Mouse (Mus musculus): ENCODE data around the gene BC048671. TPM values are rescaled to one million over a fixed set of nuclear protein-coding genes. Genes with fewer than 3 reads are reported as not detected.

BC048671 gene
- total RNA-seq (2015; ENCODE audit: low replicate concordance): not detected in 2 replicates
- total RNA-seq (2017; ENCODE audit: low replicate concordance): not detected in 2 replicates

DNA sequence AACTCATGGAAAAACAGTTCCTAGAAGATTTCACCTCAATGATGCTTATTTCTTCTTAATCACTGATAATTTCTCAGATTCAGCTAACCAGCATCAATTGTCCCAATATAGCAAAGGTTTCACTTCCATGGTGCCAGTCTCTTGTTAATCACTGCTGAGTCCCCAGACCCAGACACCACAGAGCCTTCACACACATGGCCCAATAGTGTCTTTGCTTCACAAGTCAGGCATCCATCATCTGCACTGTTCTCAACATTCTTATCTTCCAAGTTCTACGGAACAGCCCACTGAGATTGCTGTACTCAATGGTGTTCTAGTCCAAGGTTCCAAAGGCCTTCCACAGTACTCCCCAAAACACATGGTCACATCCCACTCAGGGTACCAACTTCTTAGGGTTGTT, at the start of gene BC048671:
Gene BC048671 (plus strand): TSS at position 301 of the 400 bp plus-strand sequence.
- ATAC-seq (replicated peaks; ENCODE audit: low FRiP score, poor library complexity, severe bottlenecking): no peak

DNA sequence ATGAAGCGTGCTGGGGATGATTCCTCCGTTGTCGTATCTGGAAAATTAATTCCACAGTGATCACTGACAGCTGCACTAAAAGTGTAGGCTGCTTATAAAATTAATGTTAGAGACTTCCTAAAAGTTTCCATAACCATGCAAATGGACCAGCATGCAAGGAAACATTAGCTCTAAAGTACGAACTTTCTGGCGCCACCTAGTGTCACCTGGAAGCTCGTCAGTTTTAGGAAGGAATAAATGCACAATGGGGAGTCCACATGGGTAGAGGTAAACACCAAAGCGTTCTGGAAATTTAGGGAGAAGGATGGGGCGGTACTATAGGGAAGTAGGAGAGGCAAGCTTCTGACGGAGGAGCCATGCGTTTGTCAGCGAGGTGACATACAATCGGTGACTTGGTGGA, 12.8 kb upstream of the BC048671 start:
- ATAC-seq (replicated peaks; ENCODE audit: low FRiP score, poor library complexity, severe bottlenecking): no peak

DNA sequence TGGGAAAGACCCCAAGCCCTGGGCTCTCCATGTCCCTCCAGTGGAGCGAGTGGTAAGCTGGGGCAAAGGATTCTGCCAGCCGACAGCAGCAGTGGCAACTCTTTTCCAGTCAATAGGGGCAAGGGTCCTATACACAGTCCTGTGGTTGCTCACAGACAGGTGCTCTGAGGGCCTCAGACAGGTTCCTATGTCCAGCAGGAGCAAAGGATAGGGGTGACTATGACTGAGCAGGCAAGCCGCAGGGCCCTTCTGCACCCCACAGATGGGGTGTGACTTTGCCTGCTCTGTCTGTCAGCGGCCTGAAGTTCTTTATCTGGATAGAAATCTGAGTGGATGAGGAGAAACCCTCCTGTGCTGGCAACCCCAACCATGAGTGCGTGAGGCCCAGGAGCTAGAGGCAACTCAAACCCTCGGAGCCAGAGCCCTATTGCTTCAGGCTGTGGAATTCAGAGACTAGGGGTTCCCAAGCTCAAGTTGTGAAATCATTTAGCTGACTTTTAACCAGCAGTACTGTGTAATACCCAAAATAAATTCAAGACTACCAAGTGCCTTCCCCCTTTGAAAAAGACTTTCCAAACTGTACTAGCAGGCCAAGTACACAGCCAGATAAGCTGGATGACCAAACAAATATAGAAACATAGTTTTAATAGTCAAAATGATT, 5.4 kb downstream of the BC048671 start:
- ATAC-seq (replicated peaks; ENCODE audit: low FRiP score, poor library complexity, severe bottlenecking): no peak

DNA sequence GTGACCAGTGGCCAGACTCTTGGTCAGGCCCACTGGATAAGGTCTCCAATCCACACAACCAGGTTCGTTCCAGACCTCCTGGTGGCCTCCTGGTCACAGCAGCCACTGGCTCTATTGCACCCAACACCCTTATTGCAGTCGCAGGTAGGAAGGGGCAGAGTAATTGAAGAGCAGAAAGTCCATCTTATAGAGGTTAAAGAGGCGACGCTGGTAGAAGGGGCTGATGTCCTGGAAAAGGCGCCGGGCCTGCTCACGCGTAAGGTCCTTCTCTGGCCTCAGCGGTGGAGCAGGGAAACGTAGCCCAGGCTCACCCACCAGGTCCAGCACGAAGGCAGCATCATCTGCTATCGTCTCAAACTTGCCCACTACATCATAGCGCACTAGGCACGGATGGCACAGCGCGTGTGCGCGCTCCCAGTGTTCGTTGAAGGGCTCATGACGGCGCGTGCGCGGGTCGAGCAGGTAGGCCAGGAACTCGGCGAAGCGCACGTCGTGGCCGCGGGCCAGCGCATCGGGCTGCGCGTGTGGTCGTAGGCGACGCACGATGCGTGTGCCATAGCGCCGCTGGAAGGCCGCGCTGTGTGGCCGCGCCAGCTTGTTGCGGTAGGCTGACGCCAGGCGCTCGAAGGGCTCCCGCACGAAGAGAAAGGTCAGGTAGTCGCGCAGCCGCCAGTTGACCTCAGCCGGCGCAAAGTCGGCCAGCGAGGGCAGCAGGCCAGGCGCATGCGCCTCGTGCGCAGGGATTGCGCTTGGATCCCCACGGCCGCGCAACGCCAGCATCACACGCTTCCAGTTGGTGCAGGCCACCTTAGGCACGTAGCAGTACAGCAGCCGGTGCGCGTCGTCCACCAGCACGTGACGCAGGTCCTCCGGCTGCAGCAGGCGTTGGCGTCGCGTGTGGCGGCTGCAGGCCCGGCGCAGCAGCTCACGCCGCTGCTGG, 8.1 kb downstream of the BC048671 start:
- ATAC-seq (replicated peaks; ENCODE audit: low FRiP score, poor library complexity, severe bottlenecking): no peak

DNA sequence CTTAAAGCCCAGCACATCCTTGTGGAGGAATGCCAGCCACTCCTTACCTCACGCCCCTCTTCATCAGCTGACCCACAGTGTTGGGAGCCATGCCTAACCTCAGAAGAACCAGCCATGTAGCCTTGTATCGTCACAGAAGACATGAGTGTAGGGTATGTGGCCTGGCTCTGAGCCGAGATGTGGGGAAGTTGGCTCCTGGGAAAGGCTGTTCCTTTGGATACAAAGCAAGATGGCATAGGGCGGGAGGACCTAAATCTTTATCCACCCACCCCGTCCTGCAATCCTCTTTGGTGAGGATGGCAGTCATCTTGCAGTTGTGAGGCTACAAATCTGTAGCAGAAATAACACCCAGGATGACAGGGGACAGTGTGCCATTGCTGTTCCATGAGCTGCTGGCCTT, 14.9 kb downstream of the BC048671 start:
- ATAC-seq (replicated peaks; ENCODE audit: low FRiP score, poor library complexity, severe bottlenecking): no peak

DNA sequence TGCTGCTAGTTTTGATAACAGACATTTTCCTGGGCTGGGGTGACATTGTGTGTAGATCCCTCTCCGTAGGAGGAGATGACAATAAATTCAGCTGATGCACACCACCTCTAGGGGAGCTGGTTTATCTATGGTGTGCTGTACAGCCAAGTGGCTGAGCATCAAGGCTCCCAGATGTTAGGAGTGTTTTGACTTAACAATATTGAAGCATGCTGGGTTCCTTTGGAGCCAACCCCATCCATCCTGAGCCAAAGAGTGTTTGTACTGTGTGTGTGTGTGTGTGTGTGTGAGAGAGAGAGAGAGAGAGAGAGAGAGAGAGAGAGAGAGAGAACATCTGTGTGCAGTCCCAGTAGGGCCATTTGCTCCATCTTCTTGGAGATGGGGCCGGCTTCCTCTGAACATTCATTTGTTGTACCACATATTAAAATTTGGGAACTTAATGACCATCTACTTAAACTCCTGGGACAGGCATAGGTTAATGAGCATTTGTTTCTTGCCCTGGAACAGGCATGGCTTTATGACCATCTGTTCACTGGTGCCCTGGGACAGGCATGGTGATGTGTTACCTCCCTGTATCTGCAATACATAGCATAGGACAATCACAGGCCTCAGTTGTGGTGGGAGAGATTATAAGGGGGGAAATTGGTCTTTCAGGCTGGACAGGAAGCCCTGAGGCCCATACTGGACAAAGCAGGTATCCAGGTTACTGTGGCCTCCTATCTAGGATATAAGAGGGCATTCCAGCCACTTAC, 16.7 kb downstream of the BC048671 start:
- ATAC-seq (replicated peaks; ENCODE audit: low FRiP score, poor library complexity, severe bottlenecking): no peak

DNA sequence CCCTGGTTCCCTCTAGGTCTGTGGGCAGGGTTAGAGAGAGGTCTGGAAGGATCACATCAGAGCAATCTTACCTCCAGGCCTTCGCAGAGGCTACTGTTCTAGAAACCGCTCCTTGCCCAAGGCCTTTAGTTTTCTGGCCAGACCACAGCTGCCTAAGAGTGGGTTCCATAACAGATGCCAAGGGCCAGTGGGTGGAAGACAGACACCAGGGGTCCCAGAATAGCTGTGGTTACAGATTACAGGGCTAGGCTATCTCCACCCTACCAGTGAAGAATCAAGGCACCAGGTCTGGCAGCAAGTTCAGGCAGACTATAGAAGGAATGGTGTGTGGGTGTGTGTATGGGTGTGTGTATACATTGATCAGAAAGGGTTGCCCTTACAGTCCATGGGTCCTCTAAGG, 18.0 kb downstream of the BC048671 start:
- no peak for ATAC-seq (replicated peaks; ENCODE audit: low FRiP score, poor library complexity, severe bottlenecking)

DNA sequence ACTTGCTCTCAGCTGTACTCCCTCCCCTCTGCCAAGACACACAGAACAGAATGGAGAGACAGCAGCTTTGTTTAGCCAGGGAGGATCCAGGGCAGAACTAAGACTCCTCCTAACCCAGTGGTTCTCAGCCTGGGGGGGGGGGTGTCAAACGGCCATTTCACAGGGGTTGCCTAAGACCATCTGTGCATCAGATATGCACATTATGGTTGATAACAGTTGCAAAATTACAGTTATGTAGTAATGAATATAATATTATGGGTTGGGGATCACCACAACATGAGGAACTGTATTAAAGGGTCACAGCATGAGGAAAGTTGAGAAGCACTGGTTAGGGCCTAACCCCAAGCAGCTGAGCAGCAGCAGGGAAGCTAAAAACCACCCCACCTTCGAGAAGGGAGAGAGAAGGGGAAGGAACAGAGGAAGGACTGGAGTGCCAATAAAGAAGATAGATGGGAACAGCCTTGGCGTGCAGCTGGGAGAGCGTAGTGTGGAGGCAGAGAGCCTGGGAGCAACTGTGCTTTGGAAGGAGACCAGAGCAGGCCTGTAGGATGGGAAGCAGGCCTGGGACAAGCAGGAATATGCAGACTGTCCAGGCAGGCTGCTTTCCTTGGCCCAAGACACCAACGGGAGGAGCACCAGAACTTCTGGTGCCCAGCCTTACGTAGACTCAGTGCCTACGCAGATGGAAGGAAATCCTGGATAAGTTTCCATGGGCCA, 18.6 kb downstream of the BC048671 start:
- ATAC-seq (replicated peaks; ENCODE audit: low FRiP score, poor library complexity, severe bottlenecking): no peak

DNA sequence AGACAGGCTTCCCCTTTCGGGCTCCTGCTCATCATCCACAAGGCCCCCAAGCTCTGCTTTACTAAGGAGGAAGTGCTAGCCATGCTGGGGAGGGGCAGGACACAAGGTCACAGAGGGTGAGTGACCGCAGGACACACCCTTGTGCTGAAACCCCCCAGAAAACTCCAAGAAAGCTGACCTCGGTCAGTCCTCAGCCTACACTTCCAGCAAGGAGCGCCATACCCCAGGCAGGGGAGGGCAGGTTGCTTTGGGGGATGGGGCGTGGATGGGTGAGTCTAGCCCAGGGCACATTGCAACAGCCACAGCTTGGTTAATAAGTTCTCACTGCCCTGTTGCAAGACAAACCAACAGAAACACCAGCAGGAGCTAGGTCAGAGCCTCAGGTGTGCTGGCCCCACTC, 19.4 kb downstream of the BC048671 start:
- ATAC-seq (replicated peaks; ENCODE audit: low FRiP score, poor library complexity, severe bottlenecking): no peak

DNA sequence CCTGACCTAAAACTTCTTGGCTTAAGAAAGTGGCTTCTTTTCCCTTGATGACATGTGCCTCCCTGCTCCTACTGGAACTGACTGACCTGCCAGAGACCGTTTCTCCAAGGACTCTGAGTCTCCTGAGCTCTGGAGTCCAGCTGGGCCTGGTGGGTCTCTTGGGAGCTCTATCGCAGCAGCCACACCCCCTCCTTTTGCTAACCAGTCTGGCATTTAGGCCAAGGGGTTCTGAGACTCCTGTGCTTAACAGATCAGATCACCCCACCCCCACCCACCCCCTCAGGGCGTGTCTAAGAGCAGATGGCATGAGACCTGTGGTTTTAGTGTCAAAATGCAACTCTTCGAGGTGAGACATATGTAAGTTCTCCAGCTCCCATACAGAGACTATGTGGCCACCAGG, 20.8 kb downstream of the BC048671 start:
- ATAC-seq (replicated peaks; ENCODE audit: low FRiP score, poor library complexity, severe bottlenecking): no peak

DNA sequence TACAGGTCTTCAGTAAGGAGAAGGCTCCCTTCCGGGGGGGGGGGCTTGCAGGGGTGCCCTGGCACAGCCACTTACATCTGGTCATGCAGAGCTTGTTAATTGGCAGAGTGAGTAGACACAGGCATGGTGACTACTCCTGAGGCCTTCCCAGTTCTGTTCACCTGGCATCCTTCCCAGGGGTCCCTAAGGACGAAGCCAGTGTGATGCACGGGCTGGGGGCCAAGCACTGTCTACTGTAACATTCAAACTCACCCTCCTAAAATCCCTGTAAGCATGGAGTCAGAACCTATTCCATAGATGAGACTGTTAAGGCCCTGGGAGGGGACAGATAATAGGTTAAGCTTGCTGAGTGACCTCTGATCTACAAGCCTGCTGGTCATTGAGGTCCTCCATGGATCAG, 23.0 kb downstream of the BC048671 start:
- no peak for ATAC-seq (replicated peaks; ENCODE audit: low FRiP score, poor library complexity, severe bottlenecking)

DNA sequence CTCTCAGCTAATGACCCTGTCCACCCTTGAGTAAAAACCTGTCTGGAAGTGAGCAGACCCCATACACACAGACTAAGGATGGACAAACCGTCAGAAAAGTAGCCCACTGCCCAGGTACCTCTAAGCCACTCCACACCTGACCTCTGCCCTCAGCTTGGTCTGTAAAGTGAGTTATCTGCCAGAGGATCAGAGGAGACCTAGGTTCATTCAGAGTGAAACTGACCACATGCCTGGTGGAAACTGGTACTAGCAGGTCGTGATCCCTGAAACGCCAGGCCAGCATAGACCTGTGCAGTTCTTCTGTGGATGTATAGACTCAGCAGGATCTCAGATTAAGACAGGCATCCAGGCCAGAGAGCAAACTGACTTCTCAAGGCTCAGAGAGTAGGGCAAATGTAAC, 23.4 kb downstream of the BC048671 start:
- no peak for ATAC-seq (replicated peaks; ENCODE audit: low FRiP score, poor library complexity, severe bottlenecking)

DNA sequence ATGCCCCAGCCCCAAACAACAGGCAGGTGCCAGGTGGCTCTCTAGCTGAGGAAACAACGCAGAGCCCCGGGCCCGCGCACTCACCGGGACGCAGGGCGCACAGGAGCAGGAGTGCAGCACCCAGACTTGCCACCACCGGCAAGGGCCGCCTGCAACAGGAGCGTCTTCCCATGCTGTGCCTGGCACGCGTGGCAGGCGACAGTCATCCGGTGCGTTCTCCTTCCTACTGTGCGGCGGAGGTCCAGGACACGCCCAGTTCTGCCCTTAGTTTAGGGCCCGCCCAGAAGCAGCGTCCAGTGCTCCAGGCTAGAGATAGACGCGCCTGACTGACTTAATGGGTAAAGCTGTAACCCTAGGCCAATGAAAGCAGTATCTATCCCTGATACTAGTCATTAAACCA, 24.0 kb downstream of the BC048671 start, which contains the start of gene Chst13:
Gene Chst13 (minus strand): TSS at position 195 of the 400 bp plus-strand sequence.
- ATAC-seq (replicated peaks; ENCODE audit: low FRiP score, poor library complexity, severe bottlenecking): no peak

DNA sequence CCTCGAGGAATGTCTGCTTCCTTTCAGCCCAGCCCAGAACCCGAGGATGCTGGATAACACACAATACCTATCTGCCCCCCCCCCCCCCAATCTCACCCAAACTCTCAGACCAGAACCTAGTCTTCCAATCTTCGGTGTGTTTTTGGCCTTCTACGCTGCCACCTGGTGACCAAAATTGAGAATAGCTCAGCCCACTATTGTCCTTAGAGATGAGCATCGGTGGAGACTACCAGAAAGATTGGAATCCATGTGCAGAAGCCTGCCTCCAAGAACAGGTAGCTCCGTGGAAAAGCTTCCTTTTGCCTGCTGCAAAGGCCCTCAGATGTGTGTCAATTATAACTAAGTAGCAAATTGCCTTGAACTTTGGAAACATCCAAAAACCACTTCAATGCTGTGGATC, 26.7 kb downstream of the BC048671 start:
- no peak for ATAC-seq (replicated peaks; ENCODE audit: low FRiP score, poor library complexity, severe bottlenecking)

DNA sequence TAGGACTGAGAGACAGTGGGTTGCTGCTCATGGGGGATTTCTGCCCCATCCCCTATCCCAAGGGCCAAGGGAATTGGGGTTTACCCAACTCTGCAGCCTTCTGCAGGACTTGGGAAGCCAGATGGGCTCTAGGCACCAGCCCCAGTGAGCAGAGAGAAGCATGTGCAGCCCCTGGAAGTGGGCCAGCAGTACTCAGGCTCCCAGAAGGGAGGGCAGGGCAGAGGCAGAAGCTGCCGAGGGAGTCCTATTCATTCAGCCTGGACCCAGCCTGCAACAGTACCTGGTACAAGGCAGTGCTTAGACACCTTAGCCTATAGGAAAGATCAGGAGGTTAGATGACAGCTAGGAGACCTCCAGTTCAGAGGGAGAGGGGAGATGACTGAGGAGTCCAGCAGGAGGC, 28.9 kb downstream of the BC048671 start:
- no peak for ATAC-seq (replicated peaks; ENCODE audit: low FRiP score, poor library complexity, severe bottlenecking)

DNA sequence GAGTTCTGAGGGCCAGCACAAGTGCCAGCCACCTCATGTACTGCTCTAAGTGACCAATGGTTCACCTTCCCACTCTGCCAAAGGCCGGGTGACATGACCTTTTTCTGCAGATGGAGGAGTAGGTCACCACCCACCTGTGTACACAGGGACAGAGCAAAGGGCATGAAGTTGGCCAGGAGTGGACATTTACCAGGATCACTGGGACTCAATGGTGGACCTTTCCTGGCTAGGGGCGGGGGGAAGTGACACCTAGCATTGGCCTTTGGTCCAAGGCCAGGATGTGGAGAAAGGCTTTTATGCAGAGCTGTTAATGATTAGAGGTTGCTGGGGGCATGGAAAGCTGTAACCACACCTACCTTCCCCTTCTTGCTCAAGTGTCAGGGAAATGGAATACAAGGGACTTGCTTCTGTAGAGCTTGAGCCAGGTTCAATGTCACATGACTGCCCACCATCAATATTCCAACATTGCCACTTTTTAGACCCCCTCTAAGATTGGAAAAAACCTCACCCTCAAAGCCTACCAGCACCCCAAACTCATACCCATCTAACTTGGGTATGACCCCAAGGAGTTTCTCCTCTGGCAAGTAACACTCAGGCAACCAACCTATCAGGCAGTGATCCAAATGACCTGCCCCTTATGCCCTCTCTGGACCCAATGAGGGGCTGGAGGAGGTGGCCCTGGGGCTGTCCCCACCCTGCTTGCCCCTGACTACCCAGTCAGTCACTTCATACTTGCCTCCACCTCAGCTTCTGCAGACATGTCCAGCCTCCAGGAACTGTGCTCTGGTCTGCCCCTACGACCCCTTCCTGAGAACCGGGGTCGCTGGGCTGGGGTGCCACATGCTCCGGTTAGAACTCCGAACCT, 31.8 kb downstream of the BC048671 start, which contains the start of gene Uroc1:
Gene Uroc1 (plus strand): TSS at position 724 of the 865 bp plus-strand sequence.
- no peak for ATAC-seq (replicated peaks; ENCODE audit: low FRiP score, poor library complexity, severe bottlenecking)

DNA sequence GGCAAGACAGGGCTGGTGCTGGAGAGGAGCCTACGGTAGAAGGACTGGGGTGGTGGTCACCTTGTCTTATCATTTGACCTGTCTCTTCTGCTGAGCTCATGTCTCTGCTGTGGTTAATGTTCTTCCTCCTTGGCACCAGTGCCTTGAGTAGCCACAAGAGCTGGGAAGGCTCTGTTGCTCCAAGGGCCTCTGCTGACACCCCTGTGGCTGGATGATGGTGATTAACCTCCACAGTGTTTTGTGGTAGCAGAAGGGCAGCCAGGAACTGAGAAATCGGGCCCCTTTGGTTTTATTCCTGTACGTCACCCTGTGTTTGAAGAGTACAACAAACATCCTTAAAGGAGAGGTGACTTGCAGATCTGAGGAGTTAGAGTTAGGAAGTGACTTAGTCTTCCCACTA, 33.2 kb downstream of the BC048671 start:
- ATAC-seq (replicated peaks; ENCODE audit: low FRiP score, poor library complexity, severe bottlenecking): no peak

DNA sequence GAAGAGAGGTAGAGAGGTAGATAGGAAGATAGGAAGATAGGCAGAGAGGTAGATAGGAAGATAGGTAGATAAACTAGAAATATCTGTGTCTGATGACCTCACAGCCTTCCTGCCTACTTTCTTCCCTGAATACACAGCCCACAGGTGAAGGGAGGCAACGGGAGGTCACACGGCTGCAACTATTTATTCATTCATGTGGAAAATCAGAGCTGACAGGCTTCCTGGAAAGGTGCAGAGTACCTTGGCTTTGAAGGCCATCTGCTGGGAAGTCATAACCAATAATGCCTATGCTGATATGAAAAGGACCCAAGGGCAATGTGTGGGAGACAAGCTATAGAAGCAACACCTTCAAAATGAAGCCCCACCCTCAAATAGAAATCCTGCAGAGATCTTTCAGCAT, 41.3 kb downstream of the BC048671 start:
- no peak for ATAC-seq (replicated peaks; ENCODE audit: low FRiP score, poor library complexity, severe bottlenecking)

DNA sequence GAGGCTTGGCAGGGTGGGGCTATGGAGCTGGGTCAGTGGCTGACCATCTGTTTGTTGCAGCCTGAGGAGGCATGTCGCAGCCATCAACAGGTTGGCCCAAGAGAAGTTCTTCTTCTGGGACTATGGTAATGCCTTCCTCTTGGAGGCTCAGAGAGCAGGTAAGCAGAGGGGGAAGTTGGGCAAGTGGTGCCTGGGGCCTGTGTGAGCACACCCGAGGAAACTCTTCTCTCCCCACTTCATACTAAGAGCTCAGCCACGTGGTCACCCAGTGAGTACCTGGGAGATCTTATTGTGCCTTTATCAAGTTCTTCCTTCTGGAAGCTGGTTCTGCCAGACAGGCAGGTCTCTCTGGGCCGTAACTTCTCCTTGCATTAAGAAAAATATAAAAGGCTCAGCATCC, 46.2 kb downstream of the BC048671 start:
- ATAC-seq (replicated peaks; ENCODE audit: low FRiP score, poor library complexity, severe bottlenecking): no peak

Data from erythroblast, adult 5-6 weeks (primary cell).